Mouse (Mus musculus): ENCODE data around the gene Ptprd. TPM values are rescaled to one million over a fixed set of nuclear protein-coding genes. Genes with fewer than 3 reads are reported as not detected.

Ptprd gene
- total RNA-seq, 2 experiments from 2014 or later, result 8.9 to 9.2 TPM

GRCm38 (mm10) chr4:76367285-76367684 lies 1844.5 kb downstream of the Ptprd start:
- DNase-seq (ENCODE audit: low spot score), result no peak
- intact Hi-C loops (cut with DNase I), result loop anchor here (5.0 kb wide), 1 partner anchor 80 kb away; no protein-coding TSS in a partner anchor

- no peak for DNase-seq (ENCODE audit: low spot score)
- intact Hi-C loops (cut with DNase I), result loop anchor here (5.0 kb wide), 1 partner anchor 81 kb away; no protein-coding TSS in a partner anchor
Measured at GRCm38 (mm10) chr4:76365871-76366270, 1845.9 kb downstream of the Ptprd start.

- intact Hi-C loops (cut with DNase I), result no loop called here
- DNase-seq (ENCODE audit: low spot score), result no peak
Measured at GRCm38 (mm10) chr4:76361546-76361945, 1850.2 kb downstream of the Ptprd start.

- intact Hi-C loops (cut with DNase I), result no loop called here
- no peak for DNase-seq (ENCODE audit: low spot score)
Measured at GRCm38 (mm10) chr4:76354167-76354566, 1857.6 kb downstream of the Ptprd start.

GRCm38 (mm10) chr4:76352468-76352867 lies 1859.3 kb downstream of the Ptprd start:
- no peak for DNase-seq (ENCODE audit: low spot score)
- intact Hi-C loops (cut with DNase I), result no loop called here

GRCm38 (mm10) chr4:76351201-76351979 lies 1860.4 kb downstream of the Ptprd start:
- intact Hi-C loops (cut with DNase I), result no loop called here
- no peak for DNase-seq (ENCODE audit: low spot score)

- DNase-seq (ENCODE audit: low spot score), result no peak
- intact Hi-C loops (cut with DNase I), result no loop called here
Measured at GRCm38 (mm10) chr4:76350241-76350962, 1861.4 kb downstream of the Ptprd start.

GRCm38 (mm10) chr4:76344059-76344458 lies 1867.7 kb downstream of the Ptprd start:
- DNase-seq (ENCODE audit: low spot score), result no peak
- intact Hi-C loops (cut with DNase I), result no loop called here

- DNase-seq (ENCODE audit: low spot score), result no peak
- intact Hi-C loops (cut with DNase I), result no loop called here
Measured at GRCm38 (mm10) chr4:76337926-76338325, 1873.8 kb downstream of the Ptprd start.

GRCm38 (mm10) chr4:76327346-76327745 lies 1884.4 kb downstream of the Ptprd start:
- intact Hi-C loops (cut with DNase I), result loop anchor here (5.0 kb wide), 1 partner anchor 120 kb away; no protein-coding TSS in a partner anchor
- DNase-seq (ENCODE audit: low spot score), result no peak

- DNase-seq (ENCODE audit: low spot score), result no peak
- intact Hi-C loops (cut with DNase I), result loop anchor here (5.0 kb wide), 1 partner anchor 122 kb away; no protein-coding TSS in a partner anchor
Measured at GRCm38 (mm10) chr4:76325646-76326045, 1886.1 kb downstream of the Ptprd start.

GRCm38 (mm10) chr4:76324928-76325327 lies 1886.8 kb downstream of the Ptprd start:
- intact Hi-C loops (cut with DNase I), result loop anchor here (5.0 kb wide), 1 partner anchor 122 kb away; no protein-coding TSS in a partner anchor
- no peak for DNase-seq (ENCODE audit: low spot score)

- intact Hi-C loops (cut with DNase I), result no loop called here
Measured at GRCm38 (mm10) chr4:76324509-76324908, 1887.3 kb downstream of the Ptprd start.

GRCm38 (mm10) chr4:76319874-76320273 lies 1891.9 kb downstream of the Ptprd start:
- intact Hi-C loops (cut with DNase I), result no loop called here
- DNase-seq (ENCODE audit: low spot score), result no peak

More at GRCm38 (mm10) chr4:76324509-76324908, 1887.3 kb downstream of the Ptprd start:
- no peak for DNase-seq (ENCODE audit: low spot score)

GRCm38 (mm10) chr4:76315977-76316376 lies 1895.8 kb downstream of the Ptprd start:
- no peak for DNase-seq (ENCODE audit: low spot score)
- intact Hi-C loops (cut with DNase I), result no loop called here

- intact Hi-C loops (cut with DNase I), result no loop called here
- no peak for DNase-seq (ENCODE audit: low spot score)
Measured at GRCm38 (mm10) chr4:76313749-76314148, 1898.0 kb downstream of the Ptprd start.

- intact Hi-C loops (cut with DNase I), result no loop called here
Measured at GRCm38 (mm10) chr4:76312593-76312992, 1899.2 kb downstream of the Ptprd start.

GRCm38 (mm10) chr4:76305987-76306386 lies 1905.8 kb downstream of the Ptprd start:
- intact Hi-C loops (cut with DNase I), result no loop called here
- no peak for DNase-seq (ENCODE audit: low spot score)

More at GRCm38 (mm10) chr4:76312593-76312992, 1899.2 kb downstream of the Ptprd start:
- DNase-seq (ENCODE audit: low spot score), result no peak

GRCm38 (mm10) chr4:76297375-76297774 lies 1914.4 kb downstream of the Ptprd start:
- intact Hi-C loops (cut with DNase I), result no loop called here
- DNase-seq (ENCODE audit: low spot score), result no peak

- no peak for DNase-seq (ENCODE audit: low spot score)
- intact Hi-C loops (cut with DNase I), result no loop called here
Measured at GRCm38 (mm10) chr4:76292733-76293357, 1918.9 kb downstream of the Ptprd start.
